Mouse (Mus musculus): ENCODE measurements around the gene Pex6. TPM values are rescaled to one million over a fixed set of nuclear protein-coding genes. Genes with fewer than 3 reads are reported as not detected.

Gene Pex6
- polyA plus RNA-seq, 1 experiment from 2014 or later = 28.5 TPM

DNA sequence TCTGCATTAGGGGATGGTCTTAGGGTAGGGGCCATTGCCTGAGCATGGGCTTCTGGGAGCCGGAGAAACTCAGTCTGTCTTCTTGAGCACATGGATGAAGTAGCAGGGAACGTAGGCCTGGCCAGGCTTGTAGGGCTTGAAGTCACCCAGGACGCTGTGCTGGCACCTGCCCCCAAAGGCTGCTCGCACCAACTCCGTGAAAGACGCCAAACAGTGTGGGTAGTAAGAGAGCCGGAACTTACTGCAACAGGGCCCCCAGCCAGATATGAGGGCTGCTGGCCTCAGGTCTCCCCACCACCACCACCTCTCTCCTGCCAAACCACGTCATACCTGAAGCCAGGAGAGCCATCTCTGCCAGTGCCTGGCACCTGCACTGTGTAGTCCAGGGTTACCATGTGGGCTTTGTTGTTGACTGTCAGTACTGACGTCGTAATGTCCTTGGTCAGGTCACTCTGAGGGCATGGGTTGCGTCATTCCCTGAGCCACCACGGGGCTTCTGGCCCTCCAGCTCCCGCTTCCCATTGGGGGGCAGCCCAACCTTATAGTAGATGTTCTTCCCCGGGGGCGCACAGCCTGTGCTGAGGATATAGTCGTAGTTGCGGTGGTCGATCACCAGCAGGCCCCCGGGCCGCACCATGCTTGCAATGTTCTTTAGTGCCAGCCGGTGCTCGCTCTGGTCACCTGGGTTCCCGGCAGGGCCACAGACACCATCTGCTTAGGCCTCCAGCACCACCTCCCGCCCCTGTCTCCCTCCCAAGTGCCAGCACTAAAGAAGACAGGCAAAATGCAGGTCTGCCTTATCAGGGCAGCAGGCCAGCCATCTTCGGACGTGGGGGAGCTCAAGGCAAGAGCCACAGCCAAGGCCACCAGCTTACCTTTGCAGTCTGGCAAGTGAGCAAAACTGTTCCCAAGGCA is 14.7 kb downstream of the Pex6 start:
- H3K36me3 ChIP-seq = peaks cover 52% of the 10 kb centered on the region
- H3K4me3 ChIP-seq (replicated peaks) = no peak overlapping the region
- H3K9me3 ChIP-seq (replicated peaks) = no peaks in the 10 kb centered on the region
- no peak overlapping the region for H3K9ac ChIP-seq
- 92% methylated on average over 26 of the region's 26 CpGs for WGBS
- no peak for ATAC-seq (replicated peaks; ENCODE audit: low FRiP score)
- H3K4me2 ChIP-seq = no peak overlapping the region
- H3K4me1 ChIP-seq = peaks cover 7% of the 10 kb centered on the region
- no peak overlapping the region for H3K27ac ChIP-seq
- peaks cover 16% of the 10 kb centered on the region for H3K27me3 ChIP-seq

DNA sequence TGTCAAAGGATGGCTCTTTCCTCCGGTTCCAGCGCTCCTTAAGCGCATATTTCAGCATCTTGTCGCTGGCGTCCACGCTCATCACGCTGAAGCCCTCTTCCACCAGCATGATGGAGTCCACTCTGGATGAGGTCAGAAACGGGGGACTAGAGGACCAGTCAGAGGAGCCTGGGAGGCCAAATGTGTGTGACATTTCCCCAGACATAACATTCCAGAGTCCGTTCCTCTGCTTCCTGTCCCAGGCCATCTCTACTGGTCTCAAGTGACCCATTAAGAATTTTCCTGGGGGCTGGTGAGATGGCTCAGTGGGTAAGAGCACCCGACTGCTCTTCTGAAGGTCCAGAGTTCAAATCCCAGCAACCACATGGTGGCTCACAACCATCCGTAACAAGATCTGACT is 16.0 kb downstream of the Pex6 start:
- Histone ChIP-seq H3K4me2 (no peak overlapping the region), H3K9me3 (replicated peaks) (no peaks in the 10 kb centered on the region), H3K27ac (no peak overlapping the region), H3K4me1 (peaks cover 7% of the 10 kb centered on the region), H3K27me3 (peaks cover 16% of the 10 kb centered on the region), H3K4me3 (replicated peaks) (no peak overlapping the region), H3K36me3 (peaks cover 39% of the 10 kb centered on the region), H3K9ac (no peak overlapping the region)
- WGBS = 85% methylated on average over 11 of the region's 11 CpGs
- ATAC-seq (replicated peaks; ENCODE audit: low FRiP score) = no peak

DNA sequence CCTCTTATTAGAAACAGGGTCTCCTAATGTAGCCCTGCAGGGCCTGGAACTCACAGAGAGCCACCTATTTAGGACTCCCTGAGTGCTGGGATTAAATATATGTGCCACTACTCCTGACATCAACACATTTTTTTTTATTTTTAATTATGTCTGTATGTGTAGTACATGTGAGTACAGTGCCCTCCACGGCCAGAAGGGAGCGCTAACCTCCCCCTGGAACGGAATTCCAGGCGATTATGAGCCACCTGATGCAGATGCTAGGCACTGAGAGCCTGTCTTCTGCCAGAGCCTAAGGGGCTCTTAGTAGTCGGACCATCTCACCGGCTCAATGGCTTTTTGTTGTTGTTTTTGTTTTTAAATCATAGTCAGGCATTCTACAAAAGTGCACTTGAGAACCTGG is 16.8 kb downstream of the Pex6 start:
- no peaks in the 10 kb centered on the region for H3K9me3 ChIP-seq (replicated peaks)
- H3K36me3 ChIP-seq = peaks cover 33% of the 10 kb centered on the region
- H3K4me1 ChIP-seq = peaks cover 7% of the 10 kb centered on the region
- no peak overlapping the region for H3K4me2 ChIP-seq
- peaks cover 16% of the 10 kb centered on the region for H3K27me3 ChIP-seq
- no peak for ATAC-seq (replicated peaks; ENCODE audit: low FRiP score)
- H3K9ac ChIP-seq = no peak overlapping the region
- 42% methylated on average over 6 of the region's 6 CpGs for WGBS
- no peak overlapping the region for H3K4me3 ChIP-seq (replicated peaks)
- H3K27ac ChIP-seq = no peak overlapping the region

DNA sequence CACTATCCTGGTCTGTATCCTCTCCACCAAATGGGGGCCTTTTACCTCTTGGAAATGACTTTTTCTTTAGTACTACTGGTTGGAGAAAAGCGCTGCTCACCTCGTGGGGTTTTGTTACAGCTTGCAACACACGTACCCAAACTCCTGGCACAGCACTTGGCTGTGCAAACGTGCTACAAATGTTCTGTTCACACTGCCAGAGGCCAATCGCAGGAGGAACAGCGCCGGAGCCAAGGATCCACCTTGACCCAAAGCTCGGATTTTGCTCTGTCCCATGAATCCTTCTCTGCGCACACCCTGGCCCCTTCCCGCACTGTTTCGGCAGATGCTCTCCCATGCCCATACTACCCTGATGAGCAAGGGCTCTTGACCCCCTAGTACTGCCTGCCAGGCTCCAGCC is 17.2 kb downstream of the Pex6 start:
- Histone ChIP-seq H3K36me3 (peaks cover 29% of the 10 kb centered on the region), H3K9me3 (replicated peaks) (no peaks in the 10 kb centered on the region), H3K4me2 (peak overlapping the region; percentile 52), H3K4me1 (peaks cover 7% of the 10 kb centered on the region), H3K27ac (no peak overlapping the region), H3K9ac (no peak overlapping the region), H3K27me3 (peaks cover 16% of the 10 kb centered on the region), H3K4me3 (replicated peaks) (peak overlapping the region; percentile 20)
- ATAC-seq (replicated peaks; ENCODE audit: low FRiP score) = 0 out of 2 replicates have a peak, but pooled peaks have one; percentile 23
- 45% methylated on average over 11 of the region's 11 CpGs for WGBS

GRCm38 (mm10) chr17:46728904-46729318 is 17.6 kb downstream of the Pex6 start, which contains the start of gene Gnmt:
Gene Gnmt, minus strand, starts transcription at chr17:46729168.
- peak; percentile 62; the same call in 1 of the 2 replicates for ATAC-seq (replicated peaks; ENCODE audit: low FRiP score)
- 15% methylated on average over 24 of the region's 24 CpGs for WGBS
- H3K36me3 ChIP-seq = peaks cover 24% of the 10 kb centered on the region

GRCm38 (mm10) chr17:46734055-46734454 is 22.8 kb downstream of the Pex6 start:
- Histone ChIP-seq H3K4me1 (peaks cover under 1% of the 10 kb centered on the region; the same call in 1 of the 2 replicates), H3K4me3 (replicated peaks) (no peak overlapping the region), H3K27ac (no peak overlapping the region), H3K27me3 (peaks cover 5% of the 10 kb centered on the region), H3K9ac (no peak overlapping the region), H3K4me2 (no peak overlapping the region), H3K9me3 (replicated peaks) (no peaks in the 10 kb centered on the region), H3K36me3 (peaks cover 23% of the 10 kb centered on the region)
- WGBS = 98% methylated on average over 3 of the region's 3 CpGs
- ATAC-seq (replicated peaks; ENCODE audit: low FRiP score) = no peak

More at GRCm38 (mm10) chr17:46728904-46729318, 17.6 kb downstream of the Pex6 start, which contains the start of gene Gnmt:
- H3K4me2 ChIP-seq = peak within 1 kb of the TSS; percentile 52
- H3K27ac ChIP-seq = no peak within 1 kb of the TSS
- peaks cover 16% of the 10 kb centered on the region for H3K27me3 ChIP-seq
- peak within 1 kb of the TSS; percentile 20 for H3K4me3 ChIP-seq (replicated peaks)
- no peaks in the 10 kb centered on the region for H3K9me3 ChIP-seq (replicated peaks)
- peaks cover 7% of the 10 kb centered on the region for H3K4me1 ChIP-seq
- H3K9ac ChIP-seq = no peak within 1 kb of the TSS; the same call in 1 of the 2 replicates

GRCm38 (mm10) chr17:46735287-46735686 is 24.0 kb downstream of the Pex6 start:
- H3K9ac ChIP-seq = no peak overlapping the region
- H3K27me3 ChIP-seq = no peaks in the 10 kb centered on the region
- H3K4me1 ChIP-seq = no peaks in the 10 kb centered on the region
- no peaks in the 10 kb centered on the region for H3K9me3 ChIP-seq (replicated peaks)
- H3K27ac ChIP-seq = no peak overlapping the region
- no peak for ATAC-seq (replicated peaks; ENCODE audit: low FRiP score)
- H3K4me2 ChIP-seq = no peak overlapping the region
- H3K36me3 ChIP-seq = peaks cover 23% of the 10 kb centered on the region
- 82% methylated on average over 7 of the region's 7 CpGs for WGBS
- no peak overlapping the region for H3K4me3 ChIP-seq (replicated peaks)

DNA sequence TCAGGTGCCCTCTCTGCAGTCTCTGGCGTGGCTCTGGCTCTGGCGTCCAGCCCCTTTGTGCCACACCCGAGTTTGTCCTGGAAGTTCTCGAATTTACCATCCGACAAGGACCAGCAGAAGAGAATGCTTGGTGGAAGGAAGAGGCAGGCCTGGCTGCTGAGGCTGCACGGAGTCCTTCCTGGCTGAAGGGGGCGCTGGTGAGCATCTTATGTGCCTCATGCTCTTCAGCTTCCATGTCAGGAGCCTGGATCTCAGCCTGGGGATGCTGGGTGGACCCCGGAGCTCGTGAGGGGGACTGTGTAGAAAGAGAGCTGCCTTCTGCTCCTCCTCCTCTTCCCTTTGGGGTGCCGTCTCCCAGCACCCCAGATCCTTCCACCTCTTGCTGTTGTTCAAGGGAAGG is 24.9 kb downstream of the Pex6 start:
- H3K4me3 ChIP-seq (replicated peaks) = no peak overlapping the region

DNA sequence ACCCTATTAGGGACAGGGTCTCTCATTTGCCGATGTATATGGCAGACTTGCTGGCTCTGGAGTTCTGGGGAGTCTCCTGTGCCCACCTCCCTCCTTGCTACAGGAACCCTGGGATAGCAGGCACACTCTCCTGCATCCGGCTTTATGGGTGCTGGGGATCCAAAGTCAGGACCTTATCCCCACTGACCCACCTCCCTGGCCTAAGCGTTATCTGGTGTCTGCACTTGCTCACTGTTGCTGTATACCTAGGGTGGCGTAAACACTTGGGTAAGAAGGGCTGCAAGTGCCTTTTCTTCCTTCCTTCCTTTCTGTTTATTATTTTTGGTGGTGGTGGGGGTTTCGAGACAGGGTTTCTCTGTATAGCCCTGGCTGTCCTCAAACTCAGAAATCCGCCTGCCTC is 30.0 kb downstream of the Pex6 start:
- H3K4me2 ChIP-seq = no peak overlapping the region
- WGBS = 92% methylated on average over 6 of the region's 6 CpGs

More for the DNA sequence above, 24.9 kb downstream of the Pex6 start:
- Histone ChIP-seq H3K4me1 (no peaks in the 10 kb centered on the region), H3K27ac (no peak overlapping the region), H3K9ac (no peak overlapping the region), H3K4me2 (no peak overlapping the region), H3K9me3 (replicated peaks) (no peaks in the 10 kb centered on the region), H3K27me3 (no peaks in the 10 kb centered on the region), H3K36me3 (peaks cover 25% of the 10 kb centered on the region)
- 63% methylated on average over 10 of the region's 10 CpGs for WGBS
- no peak for ATAC-seq (replicated peaks; ENCODE audit: low FRiP score)

GRCm38 (mm10) chr17:46742986-46743385 is 31.7 kb downstream of the Pex6 start:
- Histone ChIP-seq H3K4me3 (replicated peaks) (no peak overlapping the region), H3K4me2 (no peak overlapping the region), H3K27me3 (no peaks in the 10 kb centered on the region), H3K4me1 (no peaks in the 10 kb centered on the region), H3K36me3 (peaks cover 63% of the 10 kb centered on the region), H3K9ac (no peak overlapping the region), H3K9me3 (replicated peaks) (no peaks in the 10 kb centered on the region), H3K27ac (no peak overlapping the region)
- ATAC-seq (replicated peaks; ENCODE audit: low FRiP score) = no peak
- WGBS = 86% methylated on average over 9 of the region's 9 CpGs

More for the DNA sequence above, 30.0 kb downstream of the Pex6 start:
- Histone ChIP-seq H3K27me3 (no peaks in the 10 kb centered on the region), H3K9ac (no peak overlapping the region), H3K9me3 (replicated peaks) (no peaks in the 10 kb centered on the region), H3K27ac (no peak overlapping the region), H3K4me3 (replicated peaks) (no peak overlapping the region), H3K36me3 (peaks cover 59% of the 10 kb centered on the region), H3K4me1 (no peaks in the 10 kb centered on the region)
- ATAC-seq (replicated peaks; ENCODE audit: low FRiP score) = no peak

GRCm38 (mm10) chr17:46745506-46745905 is 34.2 kb downstream of the Pex6 start:
- ATAC-seq (replicated peaks; ENCODE audit: low FRiP score) = no peak
- Histone ChIP-seq H3K9ac (no peak overlapping the region), H3K4me1 (peaks cover 4% of the 10 kb centered on the region), H3K4me3 (replicated peaks) (no peak overlapping the region), H3K27ac (no peak overlapping the region), H3K4me2 (no peak overlapping the region), H3K27me3 (no peaks in the 10 kb centered on the region), H3K36me3 (peaks cover 66% of the 10 kb centered on the region), H3K9me3 (replicated peaks) (no peaks in the 10 kb centered on the region)
- WGBS = 95% methylated on average over 2 of the region's 2 CpGs

DNA sequence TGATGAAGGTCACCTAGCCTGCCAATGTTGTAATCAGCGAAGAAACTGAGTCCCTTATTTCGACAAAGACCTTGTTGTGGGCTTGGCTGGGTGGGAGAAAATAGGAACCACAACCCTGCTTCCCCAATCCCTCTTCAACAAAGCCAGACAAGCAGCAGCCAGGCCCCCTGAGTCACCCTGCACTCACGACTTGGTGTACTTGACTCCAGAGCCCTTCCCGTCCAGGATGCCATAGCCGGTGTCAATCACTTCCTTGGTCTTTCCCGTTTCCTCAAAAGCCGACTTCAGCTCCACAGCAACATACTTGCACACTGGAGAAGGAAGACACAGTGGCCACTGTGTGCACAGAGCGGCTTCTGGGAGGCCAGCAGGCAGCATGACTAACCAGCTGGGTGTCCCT is 36.0 kb downstream of the Pex6 start:
- H3K4me1 ChIP-seq = peaks cover 14% of the 10 kb centered on the region
- no peaks in the 10 kb centered on the region for H3K9me3 ChIP-seq (replicated peaks)
- H3K4me3 ChIP-seq (replicated peaks) = no peak overlapping the region
- H3K27ac ChIP-seq = no peak overlapping the region
- peaks cover 56% of the 10 kb centered on the region for H3K36me3 ChIP-seq
- 87% methylated on average over 8 of the region's 8 CpGs for WGBS
- no peak for ATAC-seq (replicated peaks; ENCODE audit: low FRiP score)
- H3K27me3 ChIP-seq = no peaks in the 10 kb centered on the region
- no peak overlapping the region for H3K4me2 ChIP-seq
- no peak overlapping the region for H3K9ac ChIP-seq

Data from kidney, embryonic 15.5 days (tissue).